Mouse (Mus musculus): ENCODE measurements around the gene Slc12a8.

- TF ChIP-seq CTCF (IDR thresholded peaks at IDR 0.05; ENCODE audit: low read depth) (no peak), EP300 (IDR thresholded peaks at IDR 0.05; ENCODE audit: low read depth) (no peak)
Measured at GRCm38 (mm10) chr16:33606691-33607532, 89.8 kb downstream of the Slc12a8 start.
